Mouse (Mus musculus): ENCODE measurements at regions not wholly inside any gene's neighbourhood (a gene's known extent, or its start where the extent isn't known, plus 50 kb on each side); places are given as distances from the start of the nearest gene placed in this dataset.

DNA sequence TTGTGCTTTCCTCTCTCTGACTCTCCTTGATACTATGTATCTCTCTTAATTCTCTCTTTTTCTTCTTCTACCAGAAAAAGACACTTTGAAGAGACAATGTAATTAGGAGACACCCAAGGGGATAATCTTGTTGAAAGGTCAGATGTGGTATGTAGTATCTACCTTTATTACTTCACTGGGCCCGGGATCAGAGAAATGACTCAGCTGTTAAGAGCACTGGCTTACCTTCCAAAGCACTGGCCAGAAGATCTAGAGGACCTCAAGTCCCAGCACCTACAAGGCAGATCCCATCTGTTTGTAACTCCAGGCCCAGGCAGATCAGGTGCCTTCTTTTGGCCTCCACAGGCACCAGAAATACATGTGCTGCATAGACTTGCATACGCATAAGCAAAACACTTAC lies 127.8 kb upstream of the Cdkn2b start:
- H3K27ac ChIP-seq = no peak overlapping the region
- no peak overlapping the region for H3K4me2 ChIP-seq (replicated peaks)
- H3K4me3 ChIP-seq = no peak overlapping the region
- no peaks in the 10 kb centered on the region for H3K27me3 ChIP-seq (replicated peaks)
- H3K36me3 ChIP-seq = no peaks in the 10 kb centered on the region
- no peaks in the 10 kb centered on the region for H3K4me1 ChIP-seq
- no peak for ATAC-seq (ENCODE audit: low FRiP score, low read depth)
- no peaks in the 10 kb centered on the region for H3K9me3 ChIP-seq
- H3K9ac ChIP-seq = no peak overlapping the region
- 90% methylated on average over 2 of the region's 2 CpGs for WGBS

DNA sequence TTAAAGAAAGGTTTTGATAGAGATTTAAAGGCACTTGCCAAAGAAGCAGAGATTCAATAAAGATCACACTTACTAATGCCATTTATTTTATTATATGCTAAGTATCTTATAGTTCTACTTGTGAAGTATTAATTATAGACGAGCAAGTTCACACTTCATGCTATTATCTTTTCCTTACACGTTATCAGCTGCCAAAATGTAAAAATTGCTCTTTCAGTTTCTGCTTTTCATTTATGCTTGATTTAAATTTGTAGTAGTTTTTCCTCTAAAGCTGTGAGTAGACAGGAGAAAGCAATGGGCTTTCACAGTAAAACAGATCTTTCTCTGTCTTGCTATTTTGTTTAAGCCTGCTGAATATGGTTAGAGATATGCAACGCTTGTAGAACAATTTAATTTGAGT lies 125.9 kb upstream of the Cdkn2b start:
- H3K4me1 ChIP-seq = no peaks in the 10 kb centered on the region
- H3K4me3 ChIP-seq = no peak overlapping the region
- no peaks in the 10 kb centered on the region for H3K9me3 ChIP-seq
- H3K9ac ChIP-seq = no peak overlapping the region
- no peak overlapping the region for H3K27ac ChIP-seq
- WGBS = 90% methylated on average over 3 of the region's 3 CpGs
- ATAC-seq (ENCODE audit: low FRiP score, low read depth) = no peak
- no peaks in the 10 kb centered on the region for H3K36me3 ChIP-seq
- H3K27me3 ChIP-seq (replicated peaks) = no peaks in the 10 kb centered on the region
- no peak overlapping the region for H3K4me2 ChIP-seq (replicated peaks)

DNA sequence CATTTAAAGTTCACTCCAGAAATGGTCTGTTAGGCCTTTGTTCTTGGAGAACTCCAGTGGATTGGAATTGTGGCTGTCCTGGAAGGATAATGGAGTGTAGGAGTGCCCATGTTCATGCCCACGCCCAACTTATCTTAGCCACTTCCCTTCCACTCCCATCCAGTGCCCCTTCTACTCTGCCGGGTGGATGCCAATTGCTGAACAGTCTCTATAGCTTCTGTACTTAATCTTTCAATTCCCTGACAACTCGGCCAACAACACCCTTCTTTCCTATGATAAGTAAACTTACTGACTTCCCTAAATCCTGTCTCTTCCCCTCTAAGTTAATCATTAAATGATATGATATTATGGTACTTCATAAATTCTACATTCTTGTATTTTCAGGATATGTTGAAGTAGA lies 123.3 kb upstream of the Cdkn2b start:
- ATAC-seq (ENCODE audit: low FRiP score, low read depth) = no peak
- Histone ChIP-seq H3K4me1 (no peaks in the 10 kb centered on the region), H3K36me3 (no peaks in the 10 kb centered on the region), H3K4me3 (no peak overlapping the region), H3K27me3 (replicated peaks) (no peaks in the 10 kb centered on the region), H3K9ac (no peak overlapping the region), H3K27ac (no peak overlapping the region), H3K9me3 (no peaks in the 10 kb centered on the region), H3K4me2 (replicated peaks) (no peak overlapping the region)
- WGBS = 88% methylated on average over 3 of the region's 3 CpGs

DNA sequence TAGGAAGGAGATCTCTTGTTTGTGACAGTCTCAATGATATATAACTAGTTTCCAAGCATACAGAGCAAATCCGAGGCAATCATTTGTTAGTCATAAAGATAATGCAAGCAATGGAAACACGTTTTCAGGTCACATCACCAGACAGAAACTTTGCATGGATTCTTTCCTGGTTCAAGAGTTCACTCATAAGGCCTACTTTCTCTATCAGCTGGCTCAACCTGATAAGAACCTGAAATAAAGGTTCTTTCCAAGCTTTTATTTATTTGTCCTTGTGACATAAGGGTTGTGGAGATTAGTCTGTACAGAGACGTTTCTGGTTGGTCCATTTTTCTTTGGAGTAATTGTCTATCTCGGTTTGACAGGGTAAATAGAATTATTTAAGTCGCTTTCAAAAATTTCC lies 122.7 kb upstream of the Cdkn2b start:
- ATAC-seq (ENCODE audit: low FRiP score, low read depth) = no peak
- Histone ChIP-seq H3K36me3 (no peaks in the 10 kb centered on the region), H3K9me3 (no peaks in the 10 kb centered on the region), H3K27me3 (replicated peaks) (no peaks in the 10 kb centered on the region), H3K9ac (no peak overlapping the region), H3K27ac (no peak overlapping the region), H3K4me2 (replicated peaks) (no peak overlapping the region), H3K4me1 (no peaks in the 10 kb centered on the region), H3K4me3 (no peak overlapping the region)
- WGBS = 78% methylated on average over 5 of the region's 5 CpGs

DNA sequence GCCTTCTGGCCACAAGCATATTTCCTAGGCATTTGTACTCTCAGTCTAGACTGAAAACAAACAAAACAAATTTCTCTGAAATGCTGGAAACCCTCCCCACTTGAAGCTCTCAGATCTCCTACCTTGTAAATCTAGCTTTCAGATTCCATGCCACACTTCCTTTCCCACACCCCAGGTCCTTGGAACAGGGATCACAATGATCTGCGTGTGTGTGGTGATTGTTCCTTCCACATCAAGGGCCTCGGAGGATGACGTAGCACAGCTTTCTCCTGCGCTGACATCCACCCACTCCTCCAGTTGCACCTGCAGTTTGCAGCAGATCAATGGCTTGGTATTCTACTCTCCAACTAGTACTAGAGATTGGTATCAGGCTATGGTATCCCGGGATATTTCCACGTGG lies 120.7 kb upstream of the Cdkn2b start:
- 83% methylated on average over 6 of the region's 6 CpGs for WGBS
- no peaks in the 10 kb centered on the region for H3K27me3 ChIP-seq (replicated peaks)

DNA sequence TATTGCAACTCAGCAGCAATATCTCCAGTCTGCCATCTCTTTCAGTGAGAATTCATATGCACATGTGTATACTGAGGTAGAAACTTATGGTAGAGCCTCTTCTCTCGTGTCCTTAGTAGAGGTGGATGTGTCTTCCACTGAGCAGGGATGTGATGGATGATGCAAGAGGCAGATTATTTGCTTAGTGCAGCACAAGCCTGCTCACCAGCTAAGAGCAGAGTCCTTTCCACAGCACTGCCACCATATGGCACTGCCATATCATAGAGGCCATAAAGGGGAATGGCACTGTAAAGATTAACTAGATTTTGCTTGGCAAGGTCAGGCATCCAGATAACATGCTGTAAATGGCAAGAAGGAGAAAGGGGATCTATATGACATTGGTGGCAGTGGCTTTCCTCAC lies 117.6 kb upstream of the Cdkn2b start:
- no peaks in the 10 kb centered on the region for H3K9me3 ChIP-seq
- ATAC-seq (ENCODE audit: low FRiP score, low read depth) = no peak
- no peaks in the 10 kb centered on the region for H3K27me3 ChIP-seq (replicated peaks)
- 73% methylated on average over 1 of the region's 1 CpGs for WGBS
- no peak overlapping the region for H3K4me2 ChIP-seq (replicated peaks)
- no peaks in the 10 kb centered on the region for H3K36me3 ChIP-seq
- no peak overlapping the region for H3K4me3 ChIP-seq
- H3K4me1 ChIP-seq = no peaks in the 10 kb centered on the region
- H3K27ac ChIP-seq = no peak overlapping the region
- no peak overlapping the region for H3K9ac ChIP-seq

More for the DNA sequence above, 120.7 kb upstream of the Cdkn2b start:
- no peaks in the 10 kb centered on the region for H3K4me1 ChIP-seq
- ATAC-seq (ENCODE audit: low FRiP score, low read depth) = no peak
- H3K9ac ChIP-seq = no peak overlapping the region
- H3K36me3 ChIP-seq = no peaks in the 10 kb centered on the region
- H3K9me3 ChIP-seq = no peaks in the 10 kb centered on the region
- H3K4me2 ChIP-seq (replicated peaks) = no peak overlapping the region
- H3K4me3 ChIP-seq = no peak overlapping the region
- no peak overlapping the region for H3K27ac ChIP-seq

DNA sequence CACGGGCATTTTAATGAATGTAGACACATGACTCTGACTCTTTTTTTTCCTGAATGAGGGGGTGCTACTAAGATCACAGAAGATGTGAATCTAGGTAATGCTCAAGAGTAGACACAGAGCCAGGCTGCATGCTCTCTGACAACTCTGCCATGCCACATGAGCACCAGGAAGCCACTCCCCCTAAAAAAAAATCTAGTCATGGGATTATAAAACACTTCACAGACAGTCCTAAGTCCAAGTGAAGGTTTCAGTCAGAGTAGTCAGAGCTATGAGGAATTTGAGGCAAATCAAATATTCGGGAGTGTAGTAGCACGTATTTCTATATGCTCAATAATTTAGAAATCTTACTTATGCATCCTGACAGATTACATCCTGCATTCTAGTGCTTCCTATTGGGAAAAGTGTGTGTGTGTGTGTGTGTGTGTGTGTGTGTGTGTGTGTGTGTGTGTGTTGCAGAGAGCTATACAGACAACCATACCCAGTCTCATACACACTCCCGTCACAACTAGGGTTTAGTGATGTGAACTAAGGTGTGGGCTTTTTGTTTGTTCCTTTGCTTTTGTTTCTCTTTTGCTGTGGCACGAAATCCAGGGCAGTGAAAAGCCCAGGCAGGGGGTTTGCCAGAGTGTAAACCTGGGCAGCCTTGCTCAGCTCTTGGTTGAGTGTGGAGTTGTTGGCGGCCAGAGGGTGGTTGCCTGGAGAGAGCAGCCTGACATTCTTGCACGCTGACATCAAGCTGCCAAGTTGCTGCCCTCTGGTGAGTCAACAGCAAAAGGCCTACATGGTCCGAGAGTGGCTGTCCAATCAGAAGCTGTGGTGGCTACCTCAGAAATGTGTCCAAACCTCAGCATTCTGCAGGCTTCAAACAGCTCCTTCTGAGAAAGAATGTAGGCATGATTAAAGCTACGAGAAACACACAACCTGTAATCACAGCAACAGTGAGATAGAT lies 116.8 kb upstream of the Cdkn2b start:
- no peaks in the 10 kb centered on the region for H3K9me3 ChIP-seq
- H3K27me3 ChIP-seq (replicated peaks) = no peaks in the 10 kb centered on the region
- WGBS = 56% methylated on average over 9 of the region's 9 CpGs
- no peak overlapping the region for H3K9ac ChIP-seq
- H3K27ac ChIP-seq = no peak overlapping the region
- no peaks in the 10 kb centered on the region for H3K36me3 ChIP-seq
- H3K4me3 ChIP-seq = no peak overlapping the region
- no peak overlapping the region for H3K4me2 ChIP-seq (replicated peaks)
- H3K4me1 ChIP-seq = no peaks in the 10 kb centered on the region
- ATAC-seq (ENCODE audit: low FRiP score, low read depth) = no peak

DNA sequence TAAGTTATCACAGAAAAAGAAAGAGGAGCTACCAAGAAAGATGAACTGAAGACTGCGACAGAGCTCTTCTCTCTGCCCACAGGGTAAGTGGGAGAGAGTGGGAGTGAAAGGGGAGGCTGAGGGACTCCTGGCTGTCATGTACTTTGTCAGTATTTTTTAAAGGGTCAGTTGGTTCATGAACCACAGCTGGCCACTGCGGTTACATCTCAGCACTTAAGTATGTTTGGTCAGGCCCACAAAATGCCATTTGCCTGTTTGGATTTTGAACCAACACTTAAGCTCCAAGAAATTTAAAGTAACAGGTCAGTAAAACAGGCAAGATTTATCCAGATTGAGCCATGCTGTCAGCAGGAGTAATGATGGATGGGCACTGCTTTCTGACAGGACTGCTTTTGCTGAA lies 115.1 kb upstream of the Cdkn2b start:
- no peak overlapping the region for H3K4me2 ChIP-seq (replicated peaks)
- no peaks in the 10 kb centered on the region for H3K27me3 ChIP-seq (replicated peaks)
- H3K4me1 ChIP-seq = no peaks in the 10 kb centered on the region
- no peak for ATAC-seq (ENCODE audit: low FRiP score, low read depth)
- no peaks in the 10 kb centered on the region for H3K36me3 ChIP-seq
- no peak overlapping the region for H3K4me3 ChIP-seq
- H3K9ac ChIP-seq = no peak overlapping the region
- H3K9me3 ChIP-seq = no peaks in the 10 kb centered on the region
- WGBS = 76% methylated on average over 2 of the region's 2 CpGs
- no peak overlapping the region for H3K27ac ChIP-seq

DNA sequence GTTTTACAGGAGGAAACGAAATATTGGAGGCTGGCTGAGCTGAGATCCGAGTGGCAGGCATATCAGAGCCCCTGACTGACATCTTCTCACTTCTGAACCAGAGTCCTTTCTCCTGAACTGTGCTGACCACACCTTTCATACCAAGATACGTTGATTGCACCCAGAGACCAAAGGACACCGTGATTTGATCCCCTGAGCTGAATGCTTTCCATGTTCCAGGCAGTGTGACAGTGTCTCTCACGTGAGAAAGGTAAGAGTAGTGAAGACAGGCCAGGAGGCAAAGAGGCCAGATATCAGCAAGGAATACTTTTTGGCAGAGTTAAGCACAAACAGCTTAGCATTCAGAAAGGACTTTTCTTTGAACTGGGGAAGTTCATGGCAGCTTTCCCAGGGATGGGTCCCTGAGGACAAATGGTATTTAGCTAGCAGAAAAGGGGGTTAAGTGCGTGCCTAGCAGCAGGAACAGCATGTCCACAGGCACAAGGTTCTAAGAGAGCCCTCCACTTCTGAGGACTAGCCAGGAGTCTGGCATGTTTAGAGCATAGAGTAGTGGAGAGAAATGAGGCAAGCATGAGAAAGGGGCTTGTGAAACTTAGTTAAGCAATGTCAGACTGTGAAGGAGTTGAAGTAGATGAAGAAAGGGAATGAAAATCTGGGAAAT lies 111.0 kb upstream of the Cdkn2b start:
- Histone ChIP-seq H3K4me2 (replicated peaks) (no peak overlapping the region), H3K27ac (no peak overlapping the region), H3K36me3 (no peaks in the 10 kb centered on the region), H3K9ac (no peak overlapping the region), H3K4me3 (no peak overlapping the region), H3K4me1 (no peaks in the 10 kb centered on the region), H3K27me3 (replicated peaks) (no peaks in the 10 kb centered on the region), H3K9me3 (no peaks in the 10 kb centered on the region)
- ATAC-seq (ENCODE audit: low FRiP score, low read depth) = no peak
- WGBS = 73% methylated on average over 6 of the region's 6 CpGs

DNA sequence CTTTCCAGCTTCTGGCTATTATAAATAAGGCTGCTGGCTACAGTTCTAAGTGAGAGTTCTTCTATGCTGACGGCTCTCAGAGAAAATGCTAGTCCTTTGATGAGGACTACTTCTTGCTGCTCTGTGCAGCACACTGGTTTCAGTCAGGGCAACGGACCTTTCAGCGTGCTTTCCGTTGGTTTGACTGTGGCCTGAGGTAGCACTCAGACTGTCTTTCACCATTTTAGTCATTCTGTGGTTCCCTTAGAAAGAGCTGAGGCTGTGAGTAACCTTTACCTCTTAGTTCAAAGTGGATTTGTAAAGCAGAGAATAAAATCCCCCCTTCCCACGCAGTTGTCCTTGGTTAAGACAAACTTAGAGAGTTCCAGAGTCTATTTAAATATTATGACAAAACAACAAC lies 110.0 kb upstream of the Cdkn2b start:
- Histone ChIP-seq H3K9ac (no peak overlapping the region), H3K9me3 (no peaks in the 10 kb centered on the region), H3K4me2 (replicated peaks) (no peak overlapping the region), H3K27me3 (replicated peaks) (no peaks in the 10 kb centered on the region), H3K4me3 (no peak overlapping the region), H3K4me1 (no peaks in the 10 kb centered on the region), H3K27ac (no peak overlapping the region), H3K36me3 (no peaks in the 10 kb centered on the region)
- ATAC-seq (ENCODE audit: low FRiP score, low read depth) = no peak
- WGBS = 91% methylated on average over 5 of the region's 5 CpGs

DNA sequence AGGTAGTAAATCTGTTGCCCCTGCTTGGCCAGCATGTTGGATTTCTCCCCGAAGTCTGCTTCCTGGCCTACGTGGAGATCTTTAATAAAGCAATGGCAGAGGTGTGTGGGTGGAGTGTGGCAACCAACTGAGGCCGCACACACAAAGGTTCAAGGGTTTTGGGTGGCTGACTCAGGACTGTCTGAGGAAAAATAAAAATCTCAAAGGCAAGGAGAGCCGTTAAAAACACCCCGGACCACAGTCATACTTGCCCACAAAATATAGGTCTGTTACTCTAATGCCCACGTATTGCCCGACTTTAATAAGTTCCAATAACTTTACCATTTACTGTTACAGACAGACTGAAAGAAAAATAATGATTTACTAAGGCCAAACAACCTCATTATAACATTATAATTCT lies 108.7 kb upstream of the Cdkn2b start:
- Histone ChIP-seq H3K9ac (no peak overlapping the region), H3K4me2 (replicated peaks) (no peak overlapping the region), H3K27me3 (replicated peaks) (no peaks in the 10 kb centered on the region), H3K4me1 (no peaks in the 10 kb centered on the region), H3K4me3 (no peak overlapping the region), H3K9me3 (no peaks in the 10 kb centered on the region), H3K27ac (no peak overlapping the region), H3K36me3 (no peaks in the 10 kb centered on the region)
- ATAC-seq (ENCODE audit: low FRiP score, low read depth) = no peak
- WGBS = 88% methylated on average over 7 of the region's 7 CpGs

DNA sequence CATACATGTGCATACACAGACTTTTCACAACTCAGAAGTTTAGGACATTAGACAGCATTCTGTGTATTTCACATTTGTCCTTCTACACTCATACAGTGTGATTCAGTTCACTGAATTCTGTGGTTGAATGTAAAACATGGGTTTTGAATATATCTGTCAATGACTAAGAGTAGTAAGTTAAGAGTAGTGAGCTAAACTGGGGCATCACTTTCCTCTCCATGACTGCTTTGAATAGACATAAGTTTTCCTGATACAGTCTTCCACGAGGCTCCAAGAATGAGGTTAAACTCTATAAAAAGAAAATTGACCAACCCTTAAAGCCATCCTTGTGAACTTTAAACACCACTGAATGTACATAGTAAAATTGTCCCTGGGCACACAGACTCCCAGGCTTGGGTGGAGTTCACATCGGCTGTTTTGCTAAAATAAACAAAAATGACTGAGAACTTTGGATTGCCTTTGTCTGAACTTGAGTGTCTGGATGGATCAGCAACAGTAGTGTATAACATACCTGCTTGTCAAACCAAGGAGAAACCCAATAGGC lies 94.9 kb upstream of the Cdkn2b start:
- H3K27ac ChIP-seq = no peak overlapping the region
- no peak overlapping the region for H3K4me3 ChIP-seq
- H3K9me3 ChIP-seq = no peaks in the 10 kb centered on the region
- no peaks in the 10 kb centered on the region for H3K4me1 ChIP-seq
- no peak for ATAC-seq (ENCODE audit: low FRiP score, low read depth)
- H3K36me3 ChIP-seq = no peaks in the 10 kb centered on the region
- H3K27me3 ChIP-seq (replicated peaks) = no peaks in the 10 kb centered on the region
- WGBS = 75% methylated on average over 2 of the region's 2 CpGs
- no peak overlapping the region for H3K9ac ChIP-seq
- no peak overlapping the region for H3K4me2 ChIP-seq (replicated peaks)

Measured in neural tube, embryonic 12.5 days (tissue).